Mouse (Mus musculus) neural tube, embryonic 10.5 days (tissue): ENCODE measurements around the gene Rnf4.

ENCODE experiments used
- DNase-seq: peaks from one replicate; pipeline ENCODE4 v3.0.0-alpha.2; 2017; ENCODE audit warnings: low spot score; ENCODE audit errors: extremely low spot score

The Rnf4 gene

GRCm38 (mm10) chr5:34336097-34336774, at the start of gene Rnf4:
Gene Rnf4, plus strand, starts transcription at chr5:34336289.
- DNase-seq = peak; percentile 98

GRCm38 (mm10) chr5:34286516-34286915, 49.6 kb upstream of the Rnf4 start:
- no peak for DNase-seq

- DNase-seq = peak; percentile 59
Measured at GRCm38 (mm10) chr5:34287001-34287837, 48.9 kb upstream of the Rnf4 start.

GRCm38 (mm10) chr5:34287838-34288145, 48.3 kb upstream of the Rnf4 start:
- DNase-seq = peak; percentile 52

GRCm38 (mm10) chr5:34288154-34288716, 47.9 kb upstream of the Rnf4 start, which contains the start of the genes Zfyve28 and Cfap99:
Gene Zfyve28, minus strand, starts transcription at chr5:34288449.
Gene Cfap99, plus strand, starts transcription at chr5:34288600.
- DNase-seq = peak; percentile 81

GRCm38 (mm10) chr5:34289286-34289685, 46.8 kb upstream of the Rnf4 start:
- DNase-seq = no peak

- DNase-seq = no peak
Measured at GRCm38 (mm10) chr5:34293363-34293762, 42.7 kb upstream of the Rnf4 start.

GRCm38 (mm10) chr5:34294696-34295095, 41.4 kb upstream of the Rnf4 start:
- DNase-seq = no peak

GRCm38 (mm10) chr5:34295141-34295540, 40.9 kb upstream of the Rnf4 start:
- no peak for DNase-seq

- DNase-seq = no peak
Measured at GRCm38 (mm10) chr5:34298061-34298460, 38.0 kb upstream of the Rnf4 start.

GRCm38 (mm10) chr5:34298937-34299535, 37.1 kb upstream of the Rnf4 start:
- no peak for DNase-seq

- no peak for DNase-seq
Measured at GRCm38 (mm10) chr5:34302377-34302776, 33.7 kb upstream of the Rnf4 start.

- no peak for DNase-seq
Measured at GRCm38 (mm10) chr5:34309016-34309415, 27.1 kb upstream of the Rnf4 start.

GRCm38 (mm10) chr5:34319491-34320034, 16.5 kb upstream of the Rnf4 start:
- DNase-seq = no peak

- no peak for DNase-seq
Measured at GRCm38 (mm10) chr5:34321236-34321635, 14.9 kb upstream of the Rnf4 start.

GRCm38 (mm10) chr5:34325286-34325685, 10.8 kb upstream of the Rnf4 start:
- DNase-seq = no peak

GRCm38 (mm10) chr5:34326249-34326691, 9.8 kb upstream of the Rnf4 start:
- peak; percentile 15 for DNase-seq

- DNase-seq = peak; percentile 42
Measured at GRCm38 (mm10) chr5:34326875-34327576, 9.1 kb upstream of the Rnf4 start.

- no peak for DNase-seq
Measured at GRCm38 (mm10) chr5:34330136-34330535, 6.0 kb upstream of the Rnf4 start.

GRCm38 (mm10) chr5:34334081-34334480, 2.0 kb upstream of the Rnf4 start:
- no peak for DNase-seq

- DNase-seq = no peak
Measured at GRCm38 (mm10) chr5:34335539-34336096, 471 bp upstream of the Rnf4 start.
